Mouse (Mus musculus): ENCODE measurements around the gene Syt5.

The Syt5 gene

DNA sequence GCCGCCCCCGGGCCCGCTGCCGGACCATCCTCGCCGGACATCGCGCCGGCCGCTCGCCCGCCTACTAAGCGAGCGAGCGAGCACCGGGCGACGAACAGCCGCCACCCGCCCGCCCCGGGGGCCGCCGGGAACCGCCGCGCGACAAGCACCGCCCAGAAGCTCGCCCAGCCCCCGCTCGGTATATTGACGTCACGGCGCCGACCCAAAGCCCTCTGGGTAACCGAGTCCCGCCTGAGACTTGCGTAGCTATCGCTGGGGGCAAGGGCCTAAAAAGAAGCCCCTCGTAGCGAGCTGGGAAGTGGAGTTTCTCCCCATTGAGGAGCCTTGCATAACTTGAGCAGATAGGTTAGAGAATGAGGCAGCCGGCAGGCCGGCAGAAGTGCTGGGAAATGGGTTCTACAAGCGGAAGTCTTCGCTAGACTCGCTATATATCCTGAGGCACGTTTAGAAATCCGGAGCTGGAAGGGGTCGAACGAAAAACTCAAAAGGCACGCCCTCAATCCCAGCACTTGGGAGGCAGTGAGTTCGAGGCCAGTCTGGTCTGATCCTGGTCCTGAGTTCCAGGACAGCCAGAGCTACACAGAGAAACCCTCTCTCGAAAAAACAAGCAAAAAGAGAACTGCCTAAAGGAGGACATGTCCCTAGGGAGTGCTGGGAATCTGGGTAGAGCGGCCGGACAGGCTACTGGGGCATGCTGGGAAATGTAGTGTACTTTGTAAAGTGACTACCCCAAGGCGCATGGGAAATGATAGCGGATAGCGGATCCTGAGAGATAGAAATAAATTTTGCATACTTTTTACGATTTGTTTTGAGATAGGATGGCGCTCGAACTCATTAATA is 45.6 kb downstream of the Syt5 start, which contains the start of gene Ppp1r12c:
Ppp1r12c (minus strand) TSS at position 123 of the 840 bp plus-strand sequence.
- in situ Hi-C loops (cut with MboI) = no loop called here

DNA sequence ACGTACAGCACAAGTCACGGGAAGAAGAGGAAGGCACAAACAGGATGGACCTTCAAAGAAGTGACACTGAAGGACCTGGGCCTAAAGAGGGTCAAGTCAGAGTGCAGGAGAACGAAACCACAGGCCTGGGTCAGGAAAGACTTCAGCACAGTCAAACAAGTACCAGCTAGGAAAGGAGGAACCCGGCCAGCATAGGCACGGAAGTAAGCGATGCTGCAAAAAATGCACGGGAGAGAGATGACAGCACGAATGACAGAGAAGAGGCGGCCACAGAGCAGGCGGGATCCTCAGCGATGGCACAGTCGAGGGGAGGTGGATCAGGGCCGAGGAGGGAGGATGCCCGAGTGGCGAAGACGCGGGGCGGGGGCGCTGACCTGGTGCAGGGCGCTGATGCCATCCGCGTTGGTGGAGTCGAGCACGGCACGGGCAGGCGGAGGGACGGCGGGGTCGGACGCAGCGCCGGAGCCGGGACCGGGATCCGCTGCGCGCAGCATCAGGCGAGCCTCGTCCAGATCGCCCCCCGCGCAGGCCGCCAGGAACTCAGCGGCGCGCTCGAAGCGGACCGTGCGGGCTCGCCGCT is 46.4 kb downstream of the Syt5 start:
- in situ Hi-C loops (cut with MboI) = no loop called here

DNA sequence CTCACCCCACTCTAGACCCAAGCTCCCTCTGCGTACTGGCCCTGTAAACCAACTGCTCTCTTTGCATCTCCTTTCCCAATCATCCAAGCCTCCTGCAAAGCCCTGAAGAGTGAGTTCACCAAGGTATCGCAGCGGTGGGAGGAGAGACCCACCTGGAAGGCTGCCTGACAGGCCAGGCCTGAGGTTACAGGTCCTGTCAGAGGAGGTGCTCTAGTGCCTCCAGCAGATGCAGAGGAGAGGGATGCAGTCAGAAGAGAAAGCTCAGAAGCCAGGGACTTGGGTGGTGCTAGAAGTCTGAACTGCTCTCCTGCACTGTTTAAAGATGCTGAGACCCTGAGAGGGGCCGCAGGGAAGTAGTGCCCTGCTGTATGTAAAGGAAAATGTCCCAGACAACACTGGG is 48.3 kb downstream of the Syt5 start:
- in situ Hi-C loops (cut with MboI) = no loop called here

DNA sequence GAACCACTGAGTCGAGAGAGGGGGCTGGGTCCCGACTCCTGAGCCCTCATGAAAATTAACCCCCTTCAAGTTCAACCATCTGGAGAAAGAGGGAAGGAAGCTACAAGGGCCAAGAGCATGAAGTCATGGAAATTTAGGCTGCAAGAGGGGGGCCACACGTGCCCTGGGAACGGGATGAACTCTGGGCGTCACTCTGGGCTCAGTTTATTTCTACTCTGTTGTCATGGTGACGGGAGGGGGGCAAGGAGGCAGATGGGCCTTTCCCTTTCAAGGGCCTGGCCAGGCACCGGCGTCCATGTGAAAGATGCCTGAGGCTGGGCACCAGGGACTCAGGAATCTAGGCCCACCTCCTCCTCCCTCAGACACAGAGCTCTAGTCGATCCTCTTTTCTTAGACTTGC is 49.1 kb downstream of the Syt5 start:
- in situ Hi-C loops (cut with MboI) = no loop called here

DNA sequence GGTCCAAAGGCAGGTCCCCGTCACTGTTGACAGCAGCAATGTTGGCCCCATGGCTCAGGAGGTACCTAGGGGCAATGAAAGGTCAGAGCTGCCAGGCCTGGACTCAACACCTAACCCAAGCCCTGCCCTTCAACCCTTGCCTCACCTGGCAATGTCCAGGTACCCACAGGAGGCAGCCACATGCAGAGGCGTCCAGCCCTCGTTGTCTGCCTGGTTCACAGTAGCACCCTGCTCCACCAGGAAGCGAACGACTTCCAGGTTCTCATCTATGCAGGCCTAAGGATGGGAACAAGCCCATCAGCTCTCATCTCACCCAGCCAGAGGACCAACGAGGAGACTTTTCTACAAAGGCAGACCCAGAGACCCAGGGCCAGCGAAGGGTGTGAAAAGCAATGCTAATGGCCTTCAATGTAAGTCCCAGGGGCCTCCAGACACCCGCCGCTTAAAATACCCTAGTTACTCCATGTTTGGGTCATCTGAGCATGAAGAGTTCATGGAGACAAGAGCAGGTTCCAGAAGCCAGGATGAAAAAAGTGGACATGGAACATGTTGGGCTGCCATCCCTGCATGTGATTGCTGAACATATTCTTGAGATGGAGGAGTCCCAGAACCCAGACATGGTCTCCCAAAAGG is 50.0 kb downstream of the Syt5 start:
- in situ Hi-C loops (cut with MboI) = no loop called here

DNA sequence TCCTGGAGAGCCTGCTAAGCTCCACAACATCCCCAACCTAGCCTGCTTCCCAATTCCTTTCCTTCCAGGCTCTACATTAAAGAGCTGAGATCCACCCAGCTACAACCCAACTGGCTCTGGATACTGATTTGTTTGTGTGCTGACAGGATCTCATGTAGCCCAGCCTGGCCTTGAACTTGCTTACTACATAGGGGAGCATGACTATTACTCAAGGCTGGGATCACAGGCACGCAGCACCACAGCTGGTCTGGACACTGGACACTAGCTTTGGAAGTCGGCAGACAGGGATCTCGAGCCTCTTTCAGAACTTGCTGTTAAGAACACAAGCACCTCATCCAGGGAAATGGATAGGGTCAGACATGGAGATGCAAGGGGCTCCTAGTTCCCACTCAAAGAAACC is 50.9 kb downstream of the Syt5 start:
- in situ Hi-C loops (cut with MboI) = no loop called here

DNA sequence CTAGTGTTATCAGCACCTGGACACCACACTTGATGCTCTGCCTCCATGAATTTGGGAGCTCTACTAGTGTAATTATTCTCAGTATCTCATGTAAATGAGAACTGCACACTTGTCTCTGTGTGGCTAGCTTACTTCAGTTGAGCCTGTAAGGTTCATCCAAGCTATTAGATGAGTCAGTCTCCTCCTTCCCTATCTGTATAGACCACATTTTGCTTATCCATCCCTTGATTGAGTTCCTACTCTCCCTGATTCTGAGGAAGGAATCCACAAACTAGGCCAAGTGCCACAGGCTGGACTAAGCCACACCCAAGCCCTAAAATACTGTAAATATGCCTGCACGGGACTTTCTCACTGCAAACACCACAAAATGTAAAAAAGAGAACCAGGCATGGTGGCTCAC is 53.4 kb downstream of the Syt5 start:
- in situ Hi-C loops (cut with MboI) = no loop called here

DNA sequence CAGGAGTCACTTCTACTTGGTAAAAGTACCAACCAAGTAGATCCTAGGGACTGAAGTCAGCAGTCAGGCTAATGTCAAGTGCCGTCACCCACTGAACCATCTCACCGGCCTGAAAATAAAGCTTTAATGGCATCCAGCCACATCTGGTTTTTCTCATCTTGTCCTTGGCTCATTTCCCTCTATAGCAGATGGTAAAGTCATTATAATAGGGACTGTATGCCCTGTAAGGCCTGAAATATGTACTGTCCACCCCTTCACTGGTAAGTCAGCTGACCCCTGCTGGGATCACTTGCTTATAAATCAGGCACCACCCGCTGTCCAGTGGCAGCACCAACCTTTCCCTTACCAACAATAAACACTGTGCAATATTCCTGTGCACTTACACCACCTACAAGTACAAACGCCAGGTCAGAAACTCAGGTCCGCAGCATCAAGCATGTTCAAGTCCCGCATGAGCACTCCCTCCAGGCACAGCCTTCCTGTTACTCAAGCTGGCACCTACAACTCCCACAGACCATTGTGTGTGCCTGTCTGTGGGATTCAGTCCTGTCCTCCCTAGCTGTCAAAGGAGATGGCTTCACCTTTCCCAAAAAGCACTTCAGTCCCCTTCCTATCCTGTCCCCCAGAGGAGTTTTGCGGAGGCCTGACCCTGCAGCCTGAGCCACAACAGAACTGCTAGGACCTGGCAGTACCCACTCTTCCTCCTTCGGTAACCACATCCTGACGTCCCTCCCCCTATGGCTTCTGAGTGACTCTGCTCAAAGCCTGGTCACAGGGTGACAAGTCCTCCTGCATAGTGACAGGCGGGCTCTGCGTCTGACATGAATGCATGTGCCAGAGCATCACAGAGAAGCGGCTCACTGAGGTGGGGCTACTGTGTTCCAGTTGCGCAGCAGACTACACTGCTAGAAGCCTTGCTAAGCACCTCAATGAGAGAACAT is 54.8 kb downstream of the Syt5 start:
- in situ Hi-C loops (cut with MboI) = no loop called here

DNA sequence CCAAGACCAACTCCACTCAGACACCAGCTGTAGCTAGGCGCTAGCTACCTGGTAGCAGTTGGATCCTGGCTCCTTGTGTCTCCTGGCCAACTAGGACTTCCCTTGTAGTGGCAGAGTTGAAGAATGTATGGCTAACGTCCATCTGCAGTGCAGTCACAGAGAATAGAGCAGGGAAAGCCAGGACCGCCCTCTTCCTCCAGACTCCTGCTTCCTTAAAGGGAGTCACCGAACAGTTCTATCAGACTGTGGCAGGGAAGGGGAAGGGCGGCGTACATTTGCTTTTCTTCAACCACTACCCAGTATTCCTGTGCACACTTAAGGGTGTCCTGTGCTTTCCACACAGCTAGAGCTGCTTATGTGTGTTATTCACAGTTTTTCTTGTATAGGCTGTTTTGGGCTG is 56.0 kb downstream of the Syt5 start:
- in situ Hi-C loops (cut with MboI) = no loop called here
